ENCODE assay signal across 32 mouse cellular contexts in the genomic region with DNA sequence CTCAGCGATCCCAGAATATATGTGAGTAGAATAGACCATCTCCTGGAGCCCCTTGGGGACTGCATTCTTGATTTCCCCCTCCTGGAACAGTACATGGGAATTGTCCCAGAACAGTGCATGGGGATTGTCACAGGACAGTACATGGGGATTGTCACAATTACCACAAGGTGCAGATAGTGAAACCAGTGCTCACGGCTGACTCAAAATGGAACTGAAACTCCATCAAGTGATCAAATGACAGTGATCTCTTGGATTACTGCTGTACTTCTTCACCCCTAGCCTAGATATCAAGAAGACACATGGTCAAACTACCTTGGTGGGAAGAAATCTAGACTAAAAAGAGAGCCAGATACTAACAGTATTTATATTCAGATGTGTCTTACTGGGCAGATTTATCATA. TPM values are rescaled to one million over a fixed set of nuclear protein-coding genes. Genes with fewer than 3 reads are reported as not detected.
"Had no signal": no experiment of that assay in that cellular context is flagged by ENCODE, and none has a peak within 500 bp of the region (broad histone marks: within the 10 kb centered on the region; RNA-seq: fewer than 3 reads in every experiment).

No protein-coding gene starts in this region.

- H3K27ac ChIP-seq: kidney, postnatal 0 days; layer of hippocampus, adult 2 months; limb, embryonic 10.5 days; limb, embryonic 13.5 days; liver, embryonic 12.5 days; liver, embryonic 15.5 days; lung, embryonic 15.5 days; neural tube, embryonic 12.5 days; neural tube, embryonic 15.5 days had no signal

- H3K4me3 ChIP-seq: layer of hippocampus, adult 2 months; limb, embryonic 10.5 days; limb, embryonic 13.5 days; liver, embryonic 12.5 days; liver, embryonic 15.5 days; lung, embryonic 15.5 days; neural tube, embryonic 12.5 days; neural tube, embryonic 15.5 days had no signal

- ATAC-seq: liver, embryonic 12.5 days had no signal

- H3K4me2 ChIP-seq: limb, embryonic 13.5 days; liver, embryonic 12.5 days; liver, embryonic 15.5 days; lung, embryonic 15.5 days; midbrain, embryonic 11.5 days; neural tube, embryonic 12.5 days; neural tube, embryonic 15.5 days had no signal

- H3K9ac ChIP-seq: limb, embryonic 13.5 days; liver, embryonic 12.5 days; liver, embryonic 15.5 days; lung, embryonic 15.5 days; neural tube, embryonic 12.5 days; neural tube, embryonic 15.5 days had no signal

- H3K4me1 ChIP-seq: limb, embryonic 10.5 days; limb, embryonic 13.5 days; liver, embryonic 12.5 days; liver, embryonic 15.5 days; lung, embryonic 15.5 days; neural tube, embryonic 12.5 days; neural tube, embryonic 15.5 days had no signal

- H3K36me3 ChIP-seq: limb, embryonic 10.5 days; limb, embryonic 13.5 days; liver, embryonic 12.5 days; liver, embryonic 15.5 days; lung, embryonic 15.5 days; neural tube, embryonic 12.5 days; neural tube, embryonic 15.5 days had no signal

- H3K9me3 ChIP-seq: limb, embryonic 10.5 days; limb, embryonic 13.5 days; liver, embryonic 12.5 days; liver, embryonic 15.5 days; lung, embryonic 15.5 days; neural tube, embryonic 12.5 days; neural tube, embryonic 15.5 days had no signal

- H3K27me3 ChIP-seq: limb, embryonic 13.5 days; liver, embryonic 12.5 days; liver, embryonic 15.5 days; lung, embryonic 15.5 days; neural tube, embryonic 12.5 days; neural tube, embryonic 15.5 days had no signal

- DNase-seq: kidney, postnatal 25 days; layer of hippocampus, adult 9-11 months; liver; lung, adult 18-20 months; lung, postnatal 10 days; lung, postnatal 4 days; midbrain, embryonic 14.5 days; right cerebral cortex, adult 18-20 months; right cerebral cortex, postnatal 14 days; right cerebral cortex, postnatal 4 days; thymus, adult 2 months; thymus, postnatal 14 days; thymus, postnatal 4 days had no signal

RNA-seq across cellular contexts. Expression of a gene that starts 42.3 kb away (rescaled TPM):
- total RNA-seq: layer of hippocampus, adult 2 months; layer of hippocampus, postnatal 25 days; left cerebral cortex, adult 18-20 months; left cerebral cortex, postnatal 25 days; megakaryocyte progenitor cell, adult 5-6 weeks; megakaryocyte-erythroid progenitor cell, adult 5-6 weeks; midbrain, postnatal 0 days had no signal
- polyA plus RNA-seq: large intestine, adult 2 months; limb, embryonic 10.5 days; liver, embryonic 12.5 days; liver, embryonic 15.5 days; midbrain, embryonic 11.5 days; neural tube, embryonic 15.5 days; stomach, embryonic 16.5 days had no signal

RNA-seq across cellular contexts. Expression of a gene that starts 57.5 kb away (rescaled TPM):
- total RNA-seq: layer of hippocampus, adult 2 months; layer of hippocampus, postnatal 25 days; left cerebral cortex, adult 18-20 months; left cerebral cortex, postnatal 25 days; megakaryocyte progenitor cell, adult 5-6 weeks; midbrain, postnatal 0 days had no signal
- polyA plus RNA-seq: kidney, embryonic 14.5 days; kidney, postnatal 0 days; large intestine, adult 2 months; limb, embryonic 10.5 days; limb, embryonic 13.5 days; liver, embryonic 12.5 days; liver, embryonic 15.5 days; lung, embryonic 15.5 days; midbrain, embryonic 11.5 days; midbrain, embryonic 14.5 days; midbrain, postnatal 0 days; neural tube, embryonic 12.5 days; neural tube, embryonic 15.5 days; stomach, embryonic 16.5 days; thymus, adult 2 months had no signal
